Mouse (Mus musculus) testis, adult 2 months (tissue): Measurements from ENCODE around the gene Slc6a18.

Experiments
- CTCF ChIP-seq: fragments of 200-500 bp; IDR thresholded peaks from 2 replicates; pipeline ENCODE4 v1.5.1; 2012; ENCODE audit warnings: low read depth, mild to moderate bottlenecking, inconsistent platforms, low read length, moderate library complexity; ENCODE audit not compliant: control insufficient read depth, insufficient read depth, insufficient replicate concordance
- POLR2A ChIP-seq: fragments of 200-500 bp; IDR thresholded peaks from 2 replicates; pipeline ENCODE4 v1.6.1; 2012; ENCODE audit warnings: low read depth, mild to moderate bottlenecking, inconsistent platforms, low read length, moderate library complexity; ENCODE audit not compliant: control insufficient read depth

GRCm38 (mm10) chr13:73679311-73679710 is 1.5 kb upstream of the Slc6a18 start:
- TF ChIP-seq POLR2A (no peak), CTCF (no peak)
